Mouse (Mus musculus): Measurements from ENCODE around the gene Cyp4v3. TPM values are rescaled to one million over a fixed set of nuclear protein-coding genes. Genes with fewer than 3 reads are reported as not detected.
"Not testable (repeated sequence)": the region's sequence is repeated elsewhere in the genome, so short reads cannot be mapped to it uniquely, and the experiment has no call there.

The Cyp4v3 gene
- polyA plus RNA-seq, 1 experiment from 2014 or later = 0.66 TPM

DNA sequence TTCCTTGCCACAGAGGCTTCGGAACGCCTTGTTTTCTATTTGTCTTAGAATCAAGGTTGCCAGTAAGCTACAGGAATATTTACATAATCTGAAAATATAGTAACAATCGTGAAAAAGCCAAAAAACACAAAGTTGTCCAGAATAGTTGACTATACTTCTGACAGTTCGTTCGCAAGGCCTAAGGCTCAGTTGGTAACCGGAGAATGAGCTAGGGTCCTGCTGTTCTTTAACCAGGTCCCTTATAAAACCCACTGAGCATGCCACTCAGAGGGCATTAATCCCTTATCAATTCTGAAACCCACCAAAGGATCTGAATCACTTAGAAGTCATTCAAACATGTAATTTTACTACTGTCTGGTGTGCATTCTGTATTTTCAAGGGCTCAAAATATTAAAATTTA, 22.8 kb upstream of the Cyp4v3 start:
- ATAC-seq (ENCODE audit: extremely low read depth, insufficient number of reproducible peaks, low FRiP score, low TSS enrichment) = no peak
- Histone ChIP-seq H3K4me3 (no peak overlapping the region), H3K4me1 (peaks cover 7% of the 10 kb centered on the region; the same call in 1 of the 2 replicates), H3K27ac (replicated peaks) (no peak overlapping the region), H3K9ac (no peak overlapping the region), H3K27me3 (replicated peaks) (no peaks in the 10 kb centered on the region), H3K4me2 (no peak overlapping the region), H3K9me3 (no peaks in the 10 kb centered on the region), H3K36me3 (0 out of 2 replicates have a peak, but pooled peaks cover 6% of the 10 kb centered on the region)
- WGBS = 88% methylated on average over 6 of the region's 6 CpGs

GRCm38 (mm10) chr8:45345031-45345430, 12.0 kb upstream of the Cyp4v3 start:
- no peaks in the 10 kb centered on the region for H3K27me3 ChIP-seq (replicated peaks)
- ATAC-seq (ENCODE audit: extremely low read depth, insufficient number of reproducible peaks, low FRiP score, low TSS enrichment) = no peak
- H3K9me3 ChIP-seq = no peaks in the 10 kb centered on the region
- 13% methylated on average over 6 of the region's 6 CpGs for WGBS
- no peaks in the 10 kb centered on the region for H3K4me1 ChIP-seq
- 0 out of 2 replicates have a peak overlapping the region, but pooled peaks have one; percentile 12 for H3K4me2 ChIP-seq
- no peak overlapping the region for H3K9ac ChIP-seq
- H3K36me3 ChIP-seq = peaks cover 23% of the 10 kb centered on the region
- H3K27ac ChIP-seq (replicated peaks) = no peak overlapping the region
- no peak overlapping the region for H3K4me3 ChIP-seq

GRCm38 (mm10) chr8:45344298-45344697, 11.3 kb upstream of the Cyp4v3 start:
- peaks cover 23% of the 10 kb centered on the region for H3K36me3 ChIP-seq
- WGBS = 87% methylated on average over 8 of the region's 8 CpGs
- no peak overlapping the region for H3K27ac ChIP-seq (replicated peaks)
- H3K27me3 ChIP-seq (replicated peaks) = no peaks in the 10 kb centered on the region
- no peak overlapping the region for H3K9ac ChIP-seq
- no peak for ATAC-seq (ENCODE audit: extremely low read depth, insufficient number of reproducible peaks, low FRiP score, low TSS enrichment)
- H3K9me3 ChIP-seq = no peaks in the 10 kb centered on the region
- H3K4me3 ChIP-seq = no peak overlapping the region
- no peak overlapping the region for H3K4me2 ChIP-seq
- H3K4me1 ChIP-seq = no peaks in the 10 kb centered on the region

DNA sequence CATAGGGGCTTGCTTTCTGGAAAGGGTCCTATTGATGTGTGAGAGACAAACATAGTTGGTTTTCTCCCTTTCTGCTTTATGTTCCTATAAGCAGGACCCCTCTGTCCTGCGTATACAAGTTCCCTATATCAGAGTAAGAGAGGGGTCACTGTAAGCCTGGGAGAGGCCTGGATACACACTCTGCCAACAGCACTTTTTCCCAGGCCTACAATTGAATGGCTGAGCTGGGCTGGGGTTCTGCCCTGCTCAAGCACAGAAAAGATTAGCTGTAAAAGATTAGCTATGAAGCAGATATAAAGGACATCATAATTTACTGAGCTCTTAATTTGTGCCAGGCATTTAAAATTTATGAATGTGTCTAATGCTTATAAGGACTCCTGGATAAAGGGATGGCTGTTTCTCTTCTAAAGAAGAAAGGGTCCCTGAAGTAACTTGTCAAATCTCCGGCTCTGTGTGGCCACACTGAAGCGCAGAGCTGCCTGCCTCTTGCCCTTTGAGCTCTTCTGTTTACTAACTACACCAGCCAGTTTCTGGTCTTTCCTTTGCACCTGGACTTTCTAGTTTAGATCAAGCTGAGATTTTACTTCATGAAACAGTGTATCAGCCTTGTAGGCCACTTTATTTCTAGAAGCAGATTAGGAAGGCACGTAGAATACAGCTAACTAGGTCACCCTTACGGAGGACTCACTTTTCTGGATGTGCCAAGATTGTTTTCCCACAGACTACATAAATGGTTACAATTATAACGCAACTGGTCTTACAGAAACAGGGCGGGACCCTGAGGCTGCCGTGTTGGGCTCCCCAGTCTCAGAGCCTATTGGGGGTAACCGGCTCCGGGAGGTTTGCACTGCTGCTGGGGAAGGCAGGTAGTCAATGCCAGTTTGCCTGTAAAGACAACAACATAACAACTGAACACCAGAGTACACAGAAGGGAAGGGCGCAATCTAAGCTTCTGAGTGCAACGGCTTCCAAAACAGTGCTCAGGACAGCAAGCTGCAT, 8.9 kb upstream of the Cyp4v3 start:
- WGBS = 84% methylated on average over 12 of the region's 12 CpGs
- peaks cover 8% of the 10 kb centered on the region; the same call in 1 of the 2 replicates for H3K36me3 ChIP-seq
- H3K9me3 ChIP-seq = no peaks in the 10 kb centered on the region

DNA sequence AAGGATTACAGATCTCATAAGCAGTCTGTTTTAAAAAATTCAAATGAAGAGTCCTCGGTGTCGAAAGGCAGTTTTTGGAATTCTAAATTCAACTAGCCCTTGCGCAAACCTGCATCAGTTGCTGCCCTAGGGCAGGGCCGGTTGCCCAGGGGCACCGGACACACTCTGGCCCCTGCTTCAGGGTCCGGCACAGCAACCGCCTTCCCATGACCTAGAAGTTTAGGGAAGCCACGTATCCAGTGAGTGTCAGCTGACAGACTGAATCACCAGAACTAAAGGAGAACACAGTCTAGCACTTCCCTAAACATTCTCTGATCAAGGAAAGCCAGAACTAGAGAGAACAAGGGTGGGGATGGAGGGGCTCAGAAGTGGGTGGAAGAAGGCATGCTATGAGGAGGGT, 477 bp upstream of the Cyp4v3 start:
- no peak for ATAC-seq (ENCODE audit: extremely low read depth, insufficient number of reproducible peaks, low FRiP score, low TSS enrichment)
- Histone ChIP-seq H3K9me3 (no peaks in the 10 kb centered on the region), H3K27ac (replicated peaks) (no peak overlapping the region), H3K36me3 (no peaks in the 10 kb centered on the region), H3K4me2 (peak overlapping the region; percentile 95), H3K9ac (peak overlapping the region; percentile 83), H3K4me1 (peaks cover 8% of the 10 kb centered on the region; the same call in 1 of the 2 replicates), H3K27me3 (replicated peaks) (peaks cover 4% of the 10 kb centered on the region; the same call in 1 of the 2 replicates), H3K4me3 (peak overlapping the region; percentile 75)
- WGBS = 2% methylated on average over 8 of the region's 8 CpGs

More for the DNA sequence above, 8.9 kb upstream of the Cyp4v3 start:
- H3K9ac ChIP-seq = no peak overlapping the region
- no peaks in the 10 kb centered on the region for H3K4me1 ChIP-seq
- H3K4me3 ChIP-seq = no peak overlapping the region
- H3K27me3 ChIP-seq (replicated peaks) = no peaks in the 10 kb centered on the region
- no peak overlapping the region for H3K4me2 ChIP-seq
- no peak for ATAC-seq (ENCODE audit: extremely low read depth, insufficient number of reproducible peaks, low FRiP score, low TSS enrichment)
- H3K27ac ChIP-seq (replicated peaks) = no peak overlapping the region

GRCm38 (mm10) chr8:45330856-45331255, 2.2 kb downstream of the Cyp4v3 start:
- H3K27ac ChIP-seq (replicated peaks) = no peak overlapping the region
- H3K4me3 ChIP-seq = no peak overlapping the region
- H3K9ac ChIP-seq = no peak overlapping the region
- H3K9me3 ChIP-seq = no peaks in the 10 kb centered on the region
- no peaks in the 10 kb centered on the region for H3K36me3 ChIP-seq
- H3K4me1 ChIP-seq = peaks cover 8% of the 10 kb centered on the region; the same call in 1 of the 2 replicates
- no peak for ATAC-seq (ENCODE audit: extremely low read depth, insufficient number of reproducible peaks, low FRiP score, low TSS enrichment)
- no peak overlapping the region for H3K4me2 ChIP-seq
- H3K27me3 ChIP-seq (replicated peaks) = peaks cover 4% of the 10 kb centered on the region; the same call in 1 of the 2 replicates
- WGBS = 59% methylated on average over 3 of the region's 3 CpGs

- Histone ChIP-seq H3K9ac (no peak overlapping the region), H3K27ac (replicated peaks) (no peak overlapping the region), H3K27me3 (replicated peaks) (peaks cover 4% of the 10 kb centered on the region; the same call in 1 of the 2 replicates), H3K9me3 (no peaks in the 10 kb centered on the region), H3K36me3 (no peaks in the 10 kb centered on the region), H3K4me3 (no peak overlapping the region), H3K4me2 (no peak overlapping the region), H3K4me1 (peaks cover 8% of the 10 kb centered on the region; the same call in 1 of the 2 replicates)
- ATAC-seq (ENCODE audit: extremely low read depth, insufficient number of reproducible peaks, low FRiP score, low TSS enrichment) = no peak
- WGBS = 80% methylated on average over 6 of the region's 6 CpGs
Observed at GRCm38 (mm10) chr8:45329206-45329980, 3.6 kb downstream of the Cyp4v3 start.

GRCm38 (mm10) chr8:45327076-45327475, 5.9 kb downstream of the Cyp4v3 start:
- not testable (repeated sequence) for ATAC-seq (ENCODE audit: extremely low read depth, insufficient number of reproducible peaks, low FRiP score, low TSS enrichment); H3K4me1 ChIP-seq; H3K27me3 ChIP-seq (replicated peaks); H3K4me3 ChIP-seq; H3K9ac ChIP-seq; H3K27ac ChIP-seq (replicated peaks); H3K36me3 ChIP-seq; H3K4me2 ChIP-seq; H3K9me3 ChIP-seq

- Histone ChIP-seq H3K4me3 (no peak overlapping the region), H3K27ac (replicated peaks) (no peak overlapping the region), H3K9me3 (no peaks in the 10 kb centered on the region), H3K27me3 (replicated peaks) (no peaks in the 10 kb centered on the region), H3K36me3 (no peaks in the 10 kb centered on the region), H3K9ac (no peak overlapping the region), H3K4me1 (peaks cover 9% of the 10 kb centered on the region), H3K4me2 (no peak overlapping the region)
- no peak for ATAC-seq (ENCODE audit: extremely low read depth, insufficient number of reproducible peaks, low FRiP score, low TSS enrichment)
- 67% methylated on average over 4 of the region's 4 CpGs for WGBS
Observed at GRCm38 (mm10) chr8:45324151-45324550, 8.9 kb downstream of the Cyp4v3 start.

- Histone ChIP-seq H3K9ac (no peak overlapping the region), H3K4me2 (no peak overlapping the region), H3K27ac (replicated peaks) (no peak overlapping the region), H3K27me3 (replicated peaks) (no peaks in the 10 kb centered on the region), H3K9me3 (no peaks in the 10 kb centered on the region), H3K4me3 (no peak overlapping the region), H3K36me3 (no peaks in the 10 kb centered on the region), H3K4me1 (peaks cover 9% of the 10 kb centered on the region)
- no peak for ATAC-seq (ENCODE audit: extremely low read depth, insufficient number of reproducible peaks, low FRiP score, low TSS enrichment)
- 75% methylated on average over 2 of the region's 2 CpGs for WGBS
Observed at GRCm38 (mm10) chr8:45321365-45321764, 11.7 kb downstream of the Cyp4v3 start.

GRCm38 (mm10) chr8:45320930-45321329, 12.1 kb downstream of the Cyp4v3 start:
- no peak overlapping the region for H3K27ac ChIP-seq (replicated peaks)
- no peak overlapping the region for H3K4me2 ChIP-seq
- WGBS = 20% methylated on average over 1 of the region's 1 CpGs
- H3K9me3 ChIP-seq = no peaks in the 10 kb centered on the region
- H3K27me3 ChIP-seq (replicated peaks) = no peaks in the 10 kb centered on the region
- H3K4me1 ChIP-seq = peaks cover 9% of the 10 kb centered on the region
- H3K36me3 ChIP-seq = no peaks in the 10 kb centered on the region
- no peak for ATAC-seq (ENCODE audit: extremely low read depth, insufficient number of reproducible peaks, low FRiP score, low TSS enrichment)
- no peak overlapping the region for H3K4me3 ChIP-seq
- no peak overlapping the region for H3K9ac ChIP-seq

Measured in heart, embryonic 13.5 days (tissue).